9 mouse cellular contexts compared by ENCODE assay signal in genomic region chrX:103355784-103356183, GRCm38 (mm10). TPM values are rescaled to one million over a fixed set of nuclear protein-coding genes. Genes with fewer than 3 reads are reported as not detected.
DNase-seq lines count a peak whose midpoint lies in the region; ATAC-seq and TF ChIP-seq lines count a peak whose summit lies in the region.
"Had no signal": no experiment of that assay in that cellular context is flagged by ENCODE, and none has a peak within 500 bp of the region (broad histone marks: within the 10 kb centered on the region; RNA-seq: fewer than 3 reads in every experiment).

No protein-coding gene starts in this region.

- H3K9ac ChIP-seq in lung, embryonic 16.5 days (ENCODE audit: low read length): no peak overlapping the region
- 0 out of 2 replicates have a peak overlapping the region, but pooled peaks have one; percentile 63 for H3K9ac ChIP-seq in limb, embryonic 14.5 days (ENCODE audit: low read depth, low read length, severe bottlenecking)
- no peak overlapping the region for H3K9ac ChIP-seq in stomach, postnatal 0 days (ENCODE audit: low read length)

- peaks cover 19% of the 10 kb centered on the region for H3K27me3 ChIP-seq in lung, embryonic 16.5 days (ENCODE audit: control insufficient read depth, insufficient read depth, low read depth, low read length)
- peaks cover 9% of the 10 kb centered on the region; the same call in 1 of the 2 replicates for H3K27me3 ChIP-seq in limb, embryonic 14.5 days (ENCODE audit: control insufficient read depth, insufficient read depth, low read length)
- no peaks in the 10 kb centered on the region for H3K27me3 ChIP-seq in stomach, postnatal 0 days (ENCODE audit: control insufficient read depth, insufficient read depth, low read length)

- no peak for TF ChIP-seq CTCF in stomach, postnatal 0 days (IDR thresholded peaks at IDR 0.05; ENCODE audit: low read depth)

- no peaks in the 10 kb centered on the region for H3K9me3 ChIP-seq in lung, embryonic 16.5 days (ENCODE audit: control insufficient read depth, low read length)
- H3K9me3 ChIP-seq in limb, embryonic 14.5 days (ENCODE audit: control insufficient read depth, low read length): no peaks in the 10 kb centered on the region
- no peaks in the 10 kb centered on the region for H3K9me3 ChIP-seq in stomach, postnatal 0 days (ENCODE audit: control insufficient read depth, low read length)

- TF ChIP-seq EP300 in stomach, postnatal 0 days (optimal IDR thresholded peaks at IDR 0.05): no peak

- WGBS in lung, embryonic 16.5 days: 37% methylated on average over 5 of the region's 5 CpGs
- 46% methylated on average over 5 of the region's 5 CpGs for WGBS in limb, embryonic 14.5 days
- 29% methylated on average over 5 of the region's 5 CpGs for WGBS in stomach, postnatal 0 days

- peak overlapping the region; percentile 62 for H3K4me3 ChIP-seq in lung, embryonic 16.5 days (ENCODE audit: low read length)
- H3K4me3 ChIP-seq in limb, embryonic 14.5 days (replicated peaks; ENCODE audit: low read length): peak overlapping the region; percentile 54
- peak overlapping the region; percentile 56 for H3K4me3 ChIP-seq in stomach, postnatal 0 days (ENCODE audit: low read depth, low read length)

- DNase-seq in frontal cortex, adult 2 months (ENCODE audit: extremely low spot score in 1 of 2, low spot score in 1 of 2): no peak
- DNase-seq in lung, postnatal 14 days: no peak
- no peak for DNase-seq in limb, embryonic 14.5 days (ENCODE audit: low spot score)
- DNase-seq in stomach, postnatal 0 days (ENCODE audit: low spot score): no peak
- no peak for DNase-seq in left cerebral cortex, postnatal 10 days (ENCODE audit: extremely low spot score in 1 of 2, low spot score in 2 of 2)
- no peak for DNase-seq in left cerebral cortex, postnatal 25 days (ENCODE audit: low spot score in 2 of 2)

- intact Hi-C loops in left cerebral cortex, postnatal 10 days (cut with DNase I): loop anchor here (5.0 kb wide), 1 partner anchor 68 kb away; no protein-coding TSS in a partner anchor
- intact Hi-C loops in left cerebral cortex, postnatal 25 days (cut with DNase I): loop anchor here (5.0 kb wide), 1 partner anchor 68 kb away; no protein-coding TSS in a partner anchor

- peak; percentile 20 for ATAC-seq in frontal cortex, adult (ENCODE audit: low TSS enrichment)
- ATAC-seq in lung, embryonic 16.5 days (ENCODE audit: low read depth): no peak
- no peak for ATAC-seq in limb, embryonic 14.5 days (ENCODE audit: low FRiP score, low read depth)
- no peak for ATAC-seq in stomach, postnatal 0 days (ENCODE audit: low FRiP score, low TSS enrichment)

- H3K4me2 ChIP-seq in lung, embryonic 16.5 days (ENCODE audit: low read depth, low read length): peak overlapping the region; percentile 62
- peak overlapping the region; percentile 45; the same call in 1 of the 2 replicates for H3K4me2 ChIP-seq in limb, embryonic 14.5 days (replicated peaks; ENCODE audit: low read depth, low read length, severe bottlenecking)
- peak overlapping the region; percentile 62 for H3K4me2 ChIP-seq in stomach, postnatal 0 days (replicated peaks; ENCODE audit: low read depth)

- no peak for TF ChIP-seq POLR2A in limb, embryonic 14.5 days (IDR thresholded peaks at IDR 0.05; ENCODE audit: borderline replicate concordance, extremely low read depth, insufficient read depth, insufficient read length)

- no peaks in the 10 kb centered on the region for H3K36me3 ChIP-seq in lung, embryonic 16.5 days (ENCODE audit: control insufficient read depth, insufficient read depth, low read length)
- H3K36me3 ChIP-seq in limb, embryonic 14.5 days (ENCODE audit: control insufficient read depth, insufficient read depth, low read length): no peaks in the 10 kb centered on the region
- no peaks in the 10 kb centered on the region for H3K36me3 ChIP-seq in stomach, postnatal 0 days (ENCODE audit: control insufficient read depth, insufficient read depth, low read length)

- H3K27ac ChIP-seq in lung, embryonic 16.5 days (ENCODE audit: low read length): no peak overlapping the region
- H3K27ac ChIP-seq in limb, embryonic 14.5 days (replicated peaks; ENCODE audit: low read depth, low read length): no peak overlapping the region
- no peak overlapping the region for H3K27ac ChIP-seq in stomach, postnatal 0 days (replicated peaks)

- H3K4me1 ChIP-seq in lung, embryonic 16.5 days (replicated peaks; ENCODE audit: control insufficient read depth, insufficient read depth, low read length): no peaks in the 10 kb centered on the region; the same call in 1 of the 2 replicates
- no peaks in the 10 kb centered on the region for H3K4me1 ChIP-seq in limb, embryonic 14.5 days (ENCODE audit: control insufficient read depth, insufficient read depth, low read length)
- H3K4me1 ChIP-seq in stomach, postnatal 0 days (replicated peaks; ENCODE audit: control insufficient read depth, insufficient read depth): no peaks in the 10 kb centered on the region

RNA-seq across cellular contexts. Expression of gene Chic1, which starts 0.5 kb away (rescaled TPM):
- polyA plus RNA-seq in frontal cortex, adult 2 months (2012; rRNA removed): 12.1 and 13.6 TPM in 2 replicates
- 2.6 and 3.3 TPM in 2 replicates for polyA plus RNA-seq in lung, embryonic 16.5 days (2015; fragmentation: Nextera tagmentation; extraction: Ambion mirVana)
- polyA plus RNA-seq in limb, embryonic 14.5 days (2012; rRNA removed): 2.6 and 3.2 TPM in 2 replicates
- 2.0 and 3.3 TPM in 2 replicates for polyA plus RNA-seq in limb, embryonic 14.5 days (2014; fragmentation: Nextera tagmentation; extraction: Ambion mirVana)
- 0.92 and 1.0 TPM in 2 replicates for polyA plus RNA-seq in stomach, postnatal 0 days (2015; fragmentation: Nextera tagmentation; extraction: Ambion mirVana)
- 1 to 10 TPM; 8.3 TPM for total RNA-seq in left cerebral cortex, postnatal 10 days (2021)
- 10 to 100 TPM; 18.6 to 19.0 TPM for total RNA-seq in left cerebral cortex, postnatal 25 days (2021)

RNA-seq across cellular contexts. Expression of gene Cdx4, which starts 34.6 kb away (rescaled TPM):
- polyA plus RNA-seq in frontal cortex, adult 2 months (2012; rRNA removed): not detected in 2 replicates
- 0.10 TPM in 1 of 2 replicates, not detected in the other for polyA plus RNA-seq in lung, embryonic 16.5 days (2015; fragmentation: Nextera tagmentation; extraction: Ambion mirVana)
- not detected in 2 replicates for polyA plus RNA-seq in limb, embryonic 14.5 days (2012; rRNA removed)
- 0.10 TPM in 1 of 2 replicates, not detected in the other for polyA plus RNA-seq in limb, embryonic 14.5 days (2014; fragmentation: Nextera tagmentation; extraction: Ambion mirVana)
- not detected in 2 replicates for polyA plus RNA-seq in stomach, postnatal 0 days (2015; fragmentation: Nextera tagmentation; extraction: Ambion mirVana)
- total RNA-seq in left cerebral cortex, postnatal 10 days (2021): not detected
- not detected for total RNA-seq in left cerebral cortex, postnatal 25 days (2021)
- total RNA-seq: layer of hippocampus, postnatal 10 days had no signal

RNA-seq across cellular contexts. Expression of gene Tsx, which starts 58.5 kb away (rescaled TPM):
- polyA plus RNA-seq in frontal cortex, adult 2 months (2012; rRNA removed): 0.92 and 1.1 TPM in 2 replicates
- 0.25 TPM in 1 of 2 replicates, not detected in the other for polyA plus RNA-seq in lung, embryonic 16.5 days (2015; fragmentation: Nextera tagmentation; extraction: Ambion mirVana)
- polyA plus RNA-seq in limb, embryonic 14.5 days (2012; rRNA removed): 1.2 and 1.7 TPM in 2 replicates
- 0.32 and 0.35 TPM in 2 replicates for polyA plus RNA-seq in limb, embryonic 14.5 days (2014; fragmentation: Nextera tagmentation; extraction: Ambion mirVana)
- polyA plus RNA-seq in stomach, postnatal 0 days (2015; fragmentation: Nextera tagmentation; extraction: Ambion mirVana): not detected in 2 replicates
- total RNA-seq in left cerebral cortex, postnatal 10 days (2021): under 1 TPM in 1 of 2 experiments, not detected in 1; 0.45 TPM
- total RNA-seq in left cerebral cortex, postnatal 25 days (2021): not detected
